Mouse (Mus musculus): Measurements from ENCODE around the gene Abcb6. TPM values are rescaled to one million over a fixed set of nuclear protein-coding genes. Genes with fewer than 3 reads are reported as not detected.
A peak's percentile ranks its signal among the peaks of the same experiment; 100 is the strongest.

Abcb6 gene
- 23.8 and 25.7 TPM in 2 replicates for polyA plus RNA-seq (2012; rRNA removed)

GRCm38 (mm10) chr1:75180105-75180590, at the start of gene Abcb6:
TSS of gene Abcb6 (minus strand) at chr1:75180392.
- TF ChIP-seq CTCF (IDR thresholded peaks at IDR 0.05; ENCODE audit: extremely low read depth, insufficient read depth, low read length) (no peak), POLR2A (IDR thresholded peaks at IDR 0.05; ENCODE audit: extremely low read depth, insufficient read depth, low read length) (peak; percentile 75)
- H3K4me1 ChIP-seq (ENCODE audit: control insufficient read depth, insufficient read depth, low read length), result no peaks in the 10 kb centered on the region
- H3K27ac ChIP-seq (ENCODE audit: insufficient read depth, low read length), result 0 out of 2 replicates have a peak within 1 kb of the TSS, but pooled peaks have one; percentile 8
- peak within 1 kb of the TSS; percentile 73 for H3K4me3 ChIP-seq (ENCODE audit: insufficient read depth, low read length)

GRCm38 (mm10) chr1:75229158-75229557, 49.0 kb upstream of the Abcb6 start:
- no peak for TF ChIP-seq POLR2A (IDR thresholded peaks at IDR 0.05; ENCODE audit: extremely low read depth, insufficient read depth, low read length)
- no peak for TF ChIP-seq CTCF (IDR thresholded peaks at IDR 0.05; ENCODE audit: extremely low read depth, insufficient read depth, low read length)
- Histone ChIP-seq H3K4me3 (ENCODE audit: insufficient read depth, low read length) (no peak overlapping the region), H3K4me1 (ENCODE audit: control insufficient read depth, insufficient read depth, low read length) (no peaks in the 10 kb centered on the region)

GRCm38 (mm10) chr1:75227653-75228052, 47.5 kb upstream of the Abcb6 start:
- Histone ChIP-seq H3K4me3 (ENCODE audit: insufficient read depth, low read length) (no peak overlapping the region), H3K27ac (ENCODE audit: insufficient read depth, low read length) (no peak overlapping the region), H3K4me1 (ENCODE audit: control insufficient read depth, insufficient read depth, low read length) (no peaks in the 10 kb centered on the region)
- TF ChIP-seq CTCF (IDR thresholded peaks at IDR 0.05; ENCODE audit: extremely low read depth, insufficient read depth, low read length), result no peak
- no peak for TF ChIP-seq POLR2A (IDR thresholded peaks at IDR 0.05; ENCODE audit: extremely low read depth, insufficient read depth, low read length)

More at GRCm38 (mm10) chr1:75229158-75229557, 49.0 kb upstream of the Abcb6 start:
- H3K27ac ChIP-seq (ENCODE audit: insufficient read depth, low read length), result no peak overlapping the region

GRCm38 (mm10) chr1:75226138-75226537, 45.9 kb upstream of the Abcb6 start:
- Histone ChIP-seq H3K27ac (ENCODE audit: insufficient read depth, low read length) (no peak overlapping the region), H3K4me3 (ENCODE audit: insufficient read depth, low read length) (no peak overlapping the region), H3K4me1 (ENCODE audit: control insufficient read depth, insufficient read depth, low read length) (no peaks in the 10 kb centered on the region)
- no peak for TF ChIP-seq CTCF (IDR thresholded peaks at IDR 0.05; ENCODE audit: extremely low read depth, insufficient read depth, low read length)
- no peak for TF ChIP-seq POLR2A (IDR thresholded peaks at IDR 0.05; ENCODE audit: extremely low read depth, insufficient read depth, low read length)

GRCm38 (mm10) chr1:75225473-75225872, 45.3 kb upstream of the Abcb6 start:
- no peaks in the 10 kb centered on the region for H3K4me1 ChIP-seq (ENCODE audit: control insufficient read depth, insufficient read depth, low read length)
- H3K4me3 ChIP-seq (ENCODE audit: insufficient read depth, low read length), result no peak overlapping the region
- TF ChIP-seq POLR2A (IDR thresholded peaks at IDR 0.05; ENCODE audit: extremely low read depth, insufficient read depth, low read length) (no peak), CTCF (IDR thresholded peaks at IDR 0.05; ENCODE audit: extremely low read depth, insufficient read depth, low read length) (no peak)
- H3K27ac ChIP-seq (ENCODE audit: insufficient read depth, low read length), result no peak overlapping the region

GRCm38 (mm10) chr1:75223532-75223931, 43.3 kb upstream of the Abcb6 start:
- no peak overlapping the region for H3K27ac ChIP-seq (ENCODE audit: insufficient read depth, low read length)
- no peak for TF ChIP-seq POLR2A (IDR thresholded peaks at IDR 0.05; ENCODE audit: extremely low read depth, insufficient read depth, low read length)
- TF ChIP-seq CTCF (IDR thresholded peaks at IDR 0.05; ENCODE audit: extremely low read depth, insufficient read depth, low read length), result no peak
- H3K4me1 ChIP-seq (ENCODE audit: control insufficient read depth, insufficient read depth, low read length), result no peaks in the 10 kb centered on the region
- no peak overlapping the region for H3K4me3 ChIP-seq (ENCODE audit: insufficient read depth, low read length)

- no peaks in the 10 kb centered on the region for H3K4me1 ChIP-seq (ENCODE audit: control insufficient read depth, insufficient read depth, low read length)
- TF ChIP-seq POLR2A (IDR thresholded peaks at IDR 0.05; ENCODE audit: extremely low read depth, insufficient read depth, low read length), result no peak
- TF ChIP-seq CTCF (IDR thresholded peaks at IDR 0.05; ENCODE audit: extremely low read depth, insufficient read depth, low read length), result no peak
- H3K27ac ChIP-seq (ENCODE audit: insufficient read depth, low read length), result no peak overlapping the region
- H3K4me3 ChIP-seq (ENCODE audit: insufficient read depth, low read length), result no peak overlapping the region
Measured at GRCm38 (mm10) chr1:75222926-75223325, 42.7 kb upstream of the Abcb6 start.

- Histone ChIP-seq H3K4me1 (ENCODE audit: control insufficient read depth, insufficient read depth, low read length) (0 out of 2 replicates have a peak, but pooled peaks cover 1% of the 10 kb centered on the region), H3K27ac (ENCODE audit: insufficient read depth, low read length) (no peak overlapping the region), H3K4me3 (ENCODE audit: insufficient read depth, low read length) (no peak overlapping the region)
- no peak for TF ChIP-seq POLR2A (IDR thresholded peaks at IDR 0.05; ENCODE audit: extremely low read depth, insufficient read depth, low read length)
Measured at GRCm38 (mm10) chr1:75221538-75221937, 41.3 kb upstream of the Abcb6 start.

GRCm38 (mm10) chr1:75219531-75219930, 39.3 kb upstream of the Abcb6 start, which contains the start of gene Tuba4a:
TSS of gene Tuba4a (minus strand) at chr1:75219865.
- TF ChIP-seq POLR2A (IDR thresholded peaks at IDR 0.05; ENCODE audit: extremely low read depth, insufficient read depth, low read length), result no peak
- no peak for TF ChIP-seq CTCF (IDR thresholded peaks at IDR 0.05; ENCODE audit: extremely low read depth, insufficient read depth, low read length)
- peak within 1 kb of the TSS; percentile 86 for H3K27ac ChIP-seq (ENCODE audit: insufficient read depth, low read length)

GRCm38 (mm10) chr1:75219078-75219477, 38.9 kb upstream of the Abcb6 start:
- peak overlapping the region; percentile 74 for H3K4me3 ChIP-seq (ENCODE audit: insufficient read depth, low read length)
- H3K4me1 ChIP-seq (ENCODE audit: control insufficient read depth, insufficient read depth, low read length), result peaks cover 5% of the 10 kb centered on the region
- TF ChIP-seq POLR2A (IDR thresholded peaks at IDR 0.05; ENCODE audit: extremely low read depth, insufficient read depth, low read length) (peak; percentile 100), CTCF (IDR thresholded peaks at IDR 0.05; ENCODE audit: extremely low read depth, insufficient read depth, low read length) (no peak)
- H3K27ac ChIP-seq (ENCODE audit: insufficient read depth, low read length), result peak overlapping the region; percentile 86

More at GRCm38 (mm10) chr1:75219531-75219930, 39.3 kb upstream of the Abcb6 start, which contains the start of gene Tuba4a:
- H3K4me3 ChIP-seq (ENCODE audit: insufficient read depth, low read length), result peak within 1 kb of the TSS; percentile 74
- H3K4me1 ChIP-seq (ENCODE audit: control insufficient read depth, insufficient read depth, low read length), result peaks cover 5% of the 10 kb centered on the region
